Mouse (Mus musculus) forebrain, embryonic 14.5 days (tissue): Measurements from ENCODE around the gene Adgrg7. TPM values are rescaled to one million over a fixed set of nuclear protein-coding genes. Genes with fewer than 3 reads are reported as not detected.

Source experiments
- ATAC-seq: fragments of 200-750 bp; cut with Nextera tagmentation; 2 replicates; pipeline ENCODE4 v1.8.0; 2017; ENCODE audit warnings: mild to moderate bottlenecking, moderate library complexity
- DNase-seq: peaks from one replicate; pipeline ENCODE4 v3.0.0-alpha.2; 2015; ENCODE audit warnings: low spot score
- H3K27ac ChIP-seq: fragments of 300-500 bp; sonication (generic); 2 replicates; pipeline ENCODE4 v1.5.1; 2014; ENCODE audit warnings: low read depth, mild to moderate bottlenecking, control low read depth, low read length, moderate library complexity
- H3K27me3 ChIP-seq: fragments of 300-500 bp; sonication (generic); replicated peaks from 2 replicates; pipeline ENCODE4 v1.6.1; 2014; ENCODE audit warnings: low read length, control low read depth, mixed read lengths; ENCODE audit not compliant: control insufficient read depth, insufficient read depth
- H3K36me3 ChIP-seq: fragments of 300-500 bp; sonication (generic); 2 replicates; pipeline ENCODE4 v1.6.1; 2014; ENCODE audit warnings: low read length, control low read depth; ENCODE audit not compliant: control insufficient read depth, insufficient read depth
- H3K4me1 ChIP-seq: fragments of 300-500 bp; sonication (generic); 2 replicates; pipeline ENCODE4 v1.6.1; 2014; ENCODE audit warnings: antibody characterized with exemption, low read length, control low read depth; ENCODE audit not compliant: control insufficient read depth, insufficient read depth
- H3K4me2 ChIP-seq: fragments of 300-500 bp; sonication (generic); 2 replicates; pipeline ENCODE4 v1.6.1; 2014; ENCODE audit warnings: mild to moderate bottlenecking, control low read depth, low read length
- H3K4me3 ChIP-seq: fragments of 300-500 bp; sonication (generic); 2 replicates; pipeline ENCODE4 v1.5.1; 2014; ENCODE audit warnings: low read depth, low read length, control low read depth
- H3K9ac ChIP-seq: fragments of 300-500 bp; sonication (generic); 2 replicates; pipeline ENCODE4 v1.6.1; 2014; ENCODE audit warnings: mild to moderate bottlenecking, low read length, control low read depth, moderate library complexity
- H3K9me3 ChIP-seq: fragments of 300-500 bp; sonication (generic); replicated peaks from 2 replicates; pipeline ENCODE4 v1.6.1; 2016; ENCODE audit warnings: low read length, control low read depth, mixed read lengths; ENCODE audit not compliant: control insufficient read depth
- WGBS: fragments of 180-500 bp; shearing (Covaris S2); extraction: QIAGEN DNeasy Blood & Tissue Kit; methylation state at CpG from one replicate; pipeline ENCODE4 v1.1.7; 2014; 5-methylcytosine and 5-hydroxymethylcytosine counted together
- polyA plus RNA-seq: library from polyadenylated mRNA; unstranded; fragments of >200 nt; fragmentation: Nextera tagmentation; extraction: Ambion mirVana; gene quantifications from 2 replicates; pipeline ENCODE4 v1.2.1, GENCODE M21; 2014

The Adgrg7 gene
- polyA plus RNA-seq: not detected in 2 replicates

- Histone ChIP-seq H3K9me3 (no peaks in the 10 kb centered on the region), H3K9ac (no peak within 1 kb of the TSS), H3K36me3 (no peaks in the 10 kb centered on the region), H3K4me1 (no peaks in the 10 kb centered on the region), H3K4me3 (no peak within 1 kb of the TSS), H3K4me2 (no peak within 1 kb of the TSS), H3K27ac (no peak within 1 kb of the TSS), H3K27me3 (no peaks in the 10 kb centered on the region)
- ATAC-seq (no peak), DNase-seq (no peak)
- WGBS: 81% methylated on average over 8 of the region's 8 CpGs
Observed at GRCm38 (mm10) chr16:56795481-56796139, at the start of gene Adgrg7. Adgrg7 (minus strand) TSS chr16:56795855.

GRCm38 (mm10) chr16:56842988-56843387 lies 47.3 kb upstream of the Adgrg7 start:
- 93% methylated on average over 5 of the region's 5 CpGs for WGBS
- Histone ChIP-seq H3K9me3 (no peaks in the 10 kb centered on the region), H3K27me3 (no peaks in the 10 kb centered on the region), H3K4me3 (no peak overlapping the region), H3K27ac (no peak overlapping the region), H3K36me3 (no peaks in the 10 kb centered on the region), H3K9ac (no peak overlapping the region), H3K4me1 (no peaks in the 10 kb centered on the region), H3K4me2 (no peak overlapping the region)
- ATAC-seq (no peak), DNase-seq (no peak)

GRCm38 (mm10) chr16:56833312-56833711 lies 37.7 kb upstream of the Adgrg7 start:
- Histone ChIP-seq H3K4me1 (no peaks in the 10 kb centered on the region), H3K4me3 (no peak overlapping the region), H3K9me3 (no peaks in the 10 kb centered on the region), H3K4me2 (no peak overlapping the region), H3K9ac (no peak overlapping the region), H3K27me3 (no peaks in the 10 kb centered on the region), H3K27ac (no peak overlapping the region), H3K36me3 (no peaks in the 10 kb centered on the region)
- ATAC-seq (no peak), DNase-seq (no peak)
- WGBS: 91% methylated on average over 1 of the region's 1 CpGs

- Histone ChIP-seq H3K9me3 (no peaks in the 10 kb centered on the region), H3K4me1 (no peaks in the 10 kb centered on the region), H3K36me3 (no peaks in the 10 kb centered on the region), H3K27ac (no peak overlapping the region), H3K9ac (no peak overlapping the region), H3K27me3 (no peaks in the 10 kb centered on the region), H3K4me3 (no peak overlapping the region), H3K4me2 (no peak overlapping the region)
- ATAC-seq: no peak
- no peak for DNase-seq
- 90% methylated on average over 2 of the region's 2 CpGs for WGBS
Observed at GRCm38 (mm10) chr16:56831986-56832385, 36.3 kb upstream of the Adgrg7 start.

GRCm38 (mm10) chr16:56801370-56802109 lies 5.9 kb upstream of the Adgrg7 start:
- no peak overlapping the region for H3K9ac ChIP-seq
- H3K36me3 ChIP-seq: no peaks in the 10 kb centered on the region
- no peak for DNase-seq
- ATAC-seq: no peak
- H3K4me2 ChIP-seq: no peak overlapping the region
- H3K9me3 ChIP-seq: no peaks in the 10 kb centered on the region
- no peaks in the 10 kb centered on the region for H3K4me1 ChIP-seq
- 90% methylated on average over 6 of the region's 6 CpGs for WGBS
- no peaks in the 10 kb centered on the region for H3K27me3 ChIP-seq
- no peak overlapping the region for H3K4me3 ChIP-seq
- no peak overlapping the region for H3K27ac ChIP-seq

GRCm38 (mm10) chr16:56800946-56801345 lies 5.3 kb upstream of the Adgrg7 start:
- Histone ChIP-seq H3K4me1 (no peaks in the 10 kb centered on the region), H3K36me3 (no peaks in the 10 kb centered on the region), H3K4me3 (no peak overlapping the region), H3K27ac (no peak overlapping the region), H3K4me2 (no peak overlapping the region), H3K27me3 (no peaks in the 10 kb centered on the region), H3K9ac (no peak overlapping the region), H3K9me3 (no peaks in the 10 kb centered on the region)
- no peak for ATAC-seq
- 89% methylated on average over 7 of the region's 7 CpGs for WGBS
- DNase-seq: peak; percentile 6

GRCm38 (mm10) chr16:56800469-56800868 lies 4.8 kb upstream of the Adgrg7 start:
- no peak overlapping the region for H3K4me3 ChIP-seq
- H3K9ac ChIP-seq: no peak overlapping the region
- DNase-seq (peak; percentile 55), ATAC-seq (no peak)
- no peaks in the 10 kb centered on the region for H3K9me3 ChIP-seq
- no peaks in the 10 kb centered on the region for H3K4me1 ChIP-seq
- H3K36me3 ChIP-seq: no peaks in the 10 kb centered on the region
- WGBS: 36% methylated on average over 2 of the region's 2 CpGs
- H3K27me3 ChIP-seq: no peaks in the 10 kb centered on the region
- H3K4me2 ChIP-seq: no peak overlapping the region
- no peak overlapping the region for H3K27ac ChIP-seq

GRCm38 (mm10) chr16:56799541-56800029 lies 3.9 kb upstream of the Adgrg7 start:
- WGBS: 88% methylated on average over 3 of the region's 3 CpGs
- Histone ChIP-seq H3K27me3 (no peaks in the 10 kb centered on the region), H3K4me1 (no peaks in the 10 kb centered on the region), H3K36me3 (no peaks in the 10 kb centered on the region), H3K4me2 (no peak overlapping the region), H3K4me3 (no peak overlapping the region), H3K9me3 (no peaks in the 10 kb centered on the region), H3K9ac (no peak overlapping the region), H3K27ac (no peak overlapping the region)
- DNase-seq (no peak), ATAC-seq (no peak)

GRCm38 (mm10) chr16:56798873-56799272 lies 3.2 kb upstream of the Adgrg7 start:
- ATAC-seq (no peak), DNase-seq (no peak)
- Histone ChIP-seq H3K9ac (no peak overlapping the region), H3K4me1 (no peaks in the 10 kb centered on the region), H3K27me3 (no peaks in the 10 kb centered on the region), H3K9me3 (no peaks in the 10 kb centered on the region), H3K27ac (no peak overlapping the region), H3K4me3 (no peak overlapping the region), H3K36me3 (no peaks in the 10 kb centered on the region), H3K4me2 (no peak overlapping the region)
- WGBS: 83% methylated on average over 7 of the region's 7 CpGs
